Mouse (Mus musculus): ENCODE data around the gene Noa1.

The Noa1 gene

GRCm38 (mm10) chr5:77254402-77254801, 55.5 kb downstream of the Noa1 start:
- no peak for DNase-seq (ENCODE audit: low spot score in 2 of 2)

GRCm38 (mm10) chr5:77253154-77253553, 56.7 kb downstream of the Noa1 start:
- no peak for DNase-seq (ENCODE audit: low spot score in 2 of 2)

GRCm38 (mm10) chr5:77252115-77252827, 57.6 kb downstream of the Noa1 start:
- DNase-seq (ENCODE audit: low spot score in 2 of 2) = no peak

GRCm38 (mm10) chr5:77251656-77252055, 58.2 kb downstream of the Noa1 start:
- no peak for DNase-seq (ENCODE audit: low spot score in 2 of 2)

GRCm38 (mm10) chr5:77250083-77250482, 59.8 kb downstream of the Noa1 start:
- DNase-seq (ENCODE audit: low spot score in 2 of 2) = no peak

- no peak for DNase-seq (ENCODE audit: low spot score in 2 of 2)
Measured at GRCm38 (mm10) chr5:77245787-77246671, 63.9 kb downstream of the Noa1 start.

GRCm38 (mm10) chr5:77245463-77245786, 64.5 kb downstream of the Noa1 start:
- DNase-seq (ENCODE audit: low spot score in 2 of 2) = no peak

- DNase-seq (ENCODE audit: low spot score in 2 of 2) = peak; percentile 20 to 30
Measured at GRCm38 (mm10) chr5:77244331-77244987, 65.4 kb downstream of the Noa1 start.
